Mouse (Mus musculus): ENCODE data around the gene Phactr2. TPM values are rescaled to one million over a fixed set of nuclear protein-coding genes. Genes with fewer than 3 reads are reported as not detected.

The Phactr2 gene
- polyA plus RNA-seq, 1 experiment from 2014 or later, result 16.8 TPM

- no peak for DNase-seq (ENCODE audit: low spot score)
- no peak overlapping the region for H3K9ac ChIP-seq (ENCODE audit: low read length)
- H3K9me3 ChIP-seq (ENCODE audit: control insufficient read depth, low read length), result no peaks in the 10 kb centered on the region
- H3K4me3 ChIP-seq (ENCODE audit: low read depth, low read length), result no peak overlapping the region
- H3K36me3 ChIP-seq (ENCODE audit: control insufficient read depth, insufficient read depth, low read length), result no peaks in the 10 kb centered on the region
- no peak for ATAC-seq (ENCODE audit: low FRiP score, low TSS enrichment)
- H3K27me3 ChIP-seq (ENCODE audit: control insufficient read depth, insufficient read depth, low read length), result no peaks in the 10 kb centered on the region
- TF ChIP-seq EP300 (optimal IDR thresholded peaks at IDR 0.05) (no peak), CTCF (IDR thresholded peaks at IDR 0.05; ENCODE audit: low read depth) (no peak)
- no peak overlapping the region for H3K4me2 ChIP-seq (replicated peaks; ENCODE audit: low read depth)
- H3K4me1 ChIP-seq (replicated peaks; ENCODE audit: control insufficient read depth, insufficient read depth), result no peaks in the 10 kb centered on the region
- WGBS, result 74% methylated on average over 8 of the region's 8 CpGs
- no peak overlapping the region for H3K27ac ChIP-seq (replicated peaks)
Measured at GRCm38 (mm10) chr10:13271716-13272115, 202.5 kb downstream of the Phactr2 start.

GRCm38 (mm10) chr10:13271099-13271498 is 203.1 kb downstream of the Phactr2 start:
- Histone ChIP-seq H3K9ac (ENCODE audit: low read length) (no peak overlapping the region), H3K4me2 (replicated peaks; ENCODE audit: low read depth) (no peak overlapping the region), H3K4me1 (replicated peaks; ENCODE audit: control insufficient read depth, insufficient read depth) (no peaks in the 10 kb centered on the region), H3K27ac (replicated peaks) (no peak overlapping the region), H3K27me3 (ENCODE audit: control insufficient read depth, insufficient read depth, low read length) (no peaks in the 10 kb centered on the region), H3K4me3 (ENCODE audit: low read depth, low read length) (no peak overlapping the region), H3K36me3 (ENCODE audit: control insufficient read depth, insufficient read depth, low read length) (0 out of 2 replicates have a peak, but pooled peaks cover 2% of the 10 kb centered on the region), H3K9me3 (ENCODE audit: control insufficient read depth, low read length) (no peaks in the 10 kb centered on the region)
- WGBS, result 61% methylated on average over 7 of the region's 7 CpGs
- DNase-seq (ENCODE audit: low spot score) (no peak), ATAC-seq (ENCODE audit: low FRiP score, low TSS enrichment) (0 out of 2 replicates have a peak, but pooled peaks have one; percentile 21)
- TF ChIP-seq CTCF (IDR thresholded peaks at IDR 0.05; ENCODE audit: low read depth) (no peak), EP300 (optimal IDR thresholded peaks at IDR 0.05) (no peak)

GRCm38 (mm10) chr10:13270270-13270669 is 203.9 kb downstream of the Phactr2 start:
- Histone ChIP-seq H3K36me3 (ENCODE audit: control insufficient read depth, insufficient read depth, low read length) (0 out of 2 replicates have a peak, but pooled peaks cover 2% of the 10 kb centered on the region), H3K27me3 (ENCODE audit: control insufficient read depth, insufficient read depth, low read length) (no peaks in the 10 kb centered on the region), H3K4me3 (ENCODE audit: low read depth, low read length) (no peak overlapping the region), H3K4me1 (replicated peaks; ENCODE audit: control insufficient read depth, insufficient read depth) (no peaks in the 10 kb centered on the region), H3K9me3 (ENCODE audit: control insufficient read depth, low read length) (no peaks in the 10 kb centered on the region), H3K9ac (ENCODE audit: low read length) (no peak overlapping the region), H3K27ac (replicated peaks) (no peak overlapping the region; the same call in 1 of the 2 replicates), H3K4me2 (replicated peaks; ENCODE audit: low read depth) (0 out of 2 replicates have a peak overlapping the region, but pooled peaks have one; percentile 0)
- DNase-seq (ENCODE audit: low spot score) (no peak), ATAC-seq (ENCODE audit: low FRiP score, low TSS enrichment) (peak; percentile 76)
- 31% methylated on average over 7 of the region's 7 CpGs for WGBS
- TF ChIP-seq CTCF (IDR thresholded peaks at IDR 0.05; ENCODE audit: low read depth), result no peak
- TF ChIP-seq EP300 (optimal IDR thresholded peaks at IDR 0.05), result no peak

GRCm38 (mm10) chr10:13259251-13259650 is 215.0 kb downstream of the Phactr2 start:
- ATAC-seq (ENCODE audit: low FRiP score, low TSS enrichment) (no peak), DNase-seq (ENCODE audit: low spot score) (no peak)
- Histone ChIP-seq H3K27ac (replicated peaks) (peak overlapping the region; percentile 36; the same call in 1 of the 2 replicates), H3K4me2 (replicated peaks; ENCODE audit: low read depth) (no peak overlapping the region), H3K36me3 (ENCODE audit: control insufficient read depth, insufficient read depth, low read length) (peaks cover 3% of the 10 kb centered on the region; the same call in 1 of the 2 replicates), H3K27me3 (ENCODE audit: control insufficient read depth, insufficient read depth, low read length) (no peaks in the 10 kb centered on the region), H3K9ac (ENCODE audit: low read length) (no peak overlapping the region), H3K4me1 (replicated peaks; ENCODE audit: control insufficient read depth, insufficient read depth) (no peaks in the 10 kb centered on the region), H3K4me3 (ENCODE audit: low read depth, low read length) (no peak overlapping the region), H3K9me3 (ENCODE audit: control insufficient read depth, low read length) (no peaks in the 10 kb centered on the region)
- 43% methylated on average over 3 of the region's 3 CpGs for WGBS
- TF ChIP-seq EP300 (optimal IDR thresholded peaks at IDR 0.05), result no peak
- TF ChIP-seq CTCF (IDR thresholded peaks at IDR 0.05; ENCODE audit: low read depth), result no peak

- WGBS, result 62% methylated on average over 7 of the region's 7 CpGs
- Histone ChIP-seq H3K9me3 (ENCODE audit: control insufficient read depth, low read length) (no peaks in the 10 kb centered on the region), H3K4me1 (replicated peaks; ENCODE audit: control insufficient read depth, insufficient read depth) (no peaks in the 10 kb centered on the region), H3K36me3 (ENCODE audit: control insufficient read depth, insufficient read depth, low read length) (peaks cover 8% of the 10 kb centered on the region), H3K4me3 (ENCODE audit: low read depth, low read length) (no peak overlapping the region), H3K9ac (ENCODE audit: low read length) (no peak overlapping the region), H3K27me3 (ENCODE audit: control insufficient read depth, insufficient read depth, low read length) (no peaks in the 10 kb centered on the region), H3K27ac (replicated peaks) (0 out of 2 replicates have a peak overlapping the region, but pooled peaks have one; percentile 40), H3K4me2 (replicated peaks; ENCODE audit: low read depth) (no peak overlapping the region)
- peak; percentile 53 for TF ChIP-seq CTCF (IDR thresholded peaks at IDR 0.05; ENCODE audit: low read depth)
- no peak for TF ChIP-seq EP300 (optimal IDR thresholded peaks at IDR 0.05)
- ATAC-seq (ENCODE audit: low FRiP score, low TSS enrichment), result no peak; the same call in 1 of the 2 replicates
- DNase-seq (ENCODE audit: low spot score), result no peak
Measured at GRCm38 (mm10) chr10:13256196-13256595, 218.0 kb downstream of the Phactr2 start.

- H3K4me1 ChIP-seq (replicated peaks; ENCODE audit: control insufficient read depth, insufficient read depth), result no peaks in the 10 kb centered on the region
- no peaks in the 10 kb centered on the region for H3K9me3 ChIP-seq (ENCODE audit: control insufficient read depth, low read length)
- no peak overlapping the region for H3K4me3 ChIP-seq (ENCODE audit: low read depth, low read length)
- TF ChIP-seq CTCF (IDR thresholded peaks at IDR 0.05; ENCODE audit: low read depth), result no peak
- no peak for TF ChIP-seq EP300 (optimal IDR thresholded peaks at IDR 0.05)
- no peak for ATAC-seq (ENCODE audit: low FRiP score, low TSS enrichment)
- 23% methylated on average over 2 of the region's 2 CpGs for WGBS
- H3K36me3 ChIP-seq (ENCODE audit: control insufficient read depth, insufficient read depth, low read length), result peaks cover 8% of the 10 kb centered on the region
- H3K27ac ChIP-seq (replicated peaks), result no peak overlapping the region
- DNase-seq (ENCODE audit: low spot score), result no peak
- no peak overlapping the region for H3K4me2 ChIP-seq (replicated peaks; ENCODE audit: low read depth)
- no peaks in the 10 kb centered on the region for H3K27me3 ChIP-seq (ENCODE audit: control insufficient read depth, insufficient read depth, low read length)
- no peak overlapping the region for H3K9ac ChIP-seq (ENCODE audit: low read length)
Measured at GRCm38 (mm10) chr10:13250280-13250679, 223.9 kb downstream of the Phactr2 start.

All from stomach, postnatal 0 days (tissue).